Mouse (Mus musculus): ENCODE results near the gene Sema5a.
"Not testable (repeated sequence)": the region's sequence is repeated elsewhere in the genome, so short reads cannot be mapped to it uniquely, and the experiment has no call there.

Sema5a gene

GRCm38 (mm10) chr15:32244344-32244955 is at the start of gene Sema5a:
Sema5a (plus strand) TSS chr15:32244810.
- no peak for DNase-seq (ENCODE audit: low spot score)

GRCm38 (mm10) chr15:32198076-32198475 is 46.5 kb upstream of the Sema5a start:
- no peak for DNase-seq (ENCODE audit: low spot score)

- no peak for DNase-seq (ENCODE audit: low spot score)
Observed at GRCm38 (mm10) chr15:32198561-32198960, 46.0 kb upstream of the Sema5a start.

GRCm38 (mm10) chr15:32203242-32203641 is 41.4 kb upstream of the Sema5a start:
- no peak for DNase-seq (ENCODE audit: low spot score)

GRCm38 (mm10) chr15:32204908-32205307 is 39.7 kb upstream of the Sema5a start:
- no peak for DNase-seq (ENCODE audit: low spot score)

- not testable (repeated sequence) for DNase-seq (ENCODE audit: low spot score)
Observed at GRCm38 (mm10) chr15:32214687-32215086, 29.9 kb upstream of the Sema5a start.

- DNase-seq (ENCODE audit: low spot score): no peak
Observed at GRCm38 (mm10) chr15:32223028-32223427, 21.6 kb upstream of the Sema5a start.

- no peak for DNase-seq (ENCODE audit: low spot score)
Observed at GRCm38 (mm10) chr15:32225394-32225793, 19.2 kb upstream of the Sema5a start.

GRCm38 (mm10) chr15:32226381-32226780 is 18.2 kb upstream of the Sema5a start:
- DNase-seq (ENCODE audit: low spot score): no peak

- no peak for DNase-seq (ENCODE audit: low spot score)
Observed at GRCm38 (mm10) chr15:32226888-32227395, 17.7 kb upstream of the Sema5a start.

- DNase-seq (ENCODE audit: low spot score): no peak
Observed at GRCm38 (mm10) chr15:32230066-32230465, 14.5 kb upstream of the Sema5a start.

GRCm38 (mm10) chr15:32232189-32232588 is 12.4 kb upstream of the Sema5a start:
- no peak for DNase-seq (ENCODE audit: low spot score)

- not testable (repeated sequence) for DNase-seq (ENCODE audit: low spot score)
Observed at GRCm38 (mm10) chr15:32232666-32233141, 11.9 kb upstream of the Sema5a start.

GRCm38 (mm10) chr15:32233451-32233850 is 11.2 kb upstream of the Sema5a start:
- DNase-seq (ENCODE audit: low spot score): no peak

- DNase-seq (ENCODE audit: low spot score): no peak
Observed at GRCm38 (mm10) chr15:32239099-32239498, 5.5 kb upstream of the Sema5a start.

GRCm38 (mm10) chr15:32240159-32240558 is 4.5 kb upstream of the Sema5a start:
- DNase-seq (ENCODE audit: low spot score): no peak

GRCm38 (mm10) chr15:32241666-32242065 is 2.9 kb upstream of the Sema5a start:
- DNase-seq (ENCODE audit: low spot score): no peak

- no peak for DNase-seq (ENCODE audit: low spot score)
Observed at GRCm38 (mm10) chr15:32243096-32243785, 1.4 kb upstream of the Sema5a start.

GRCm38 (mm10) chr15:32243824-32244223 is 786 bp upstream of the Sema5a start:
- DNase-seq (ENCODE audit: low spot score): no peak

- DNase-seq (ENCODE audit: low spot score): no peak
Observed at GRCm38 (mm10) chr15:32244956-32245836, 586 bp downstream of the Sema5a start.

- no peak for DNase-seq (ENCODE audit: low spot score)
Observed at GRCm38 (mm10) chr15:32245837-32246670, 1.4 kb downstream of the Sema5a start.

Data from MN1 (cell line).